Mouse (Mus musculus): ENCODE results near the gene Grk4.

DNA sequence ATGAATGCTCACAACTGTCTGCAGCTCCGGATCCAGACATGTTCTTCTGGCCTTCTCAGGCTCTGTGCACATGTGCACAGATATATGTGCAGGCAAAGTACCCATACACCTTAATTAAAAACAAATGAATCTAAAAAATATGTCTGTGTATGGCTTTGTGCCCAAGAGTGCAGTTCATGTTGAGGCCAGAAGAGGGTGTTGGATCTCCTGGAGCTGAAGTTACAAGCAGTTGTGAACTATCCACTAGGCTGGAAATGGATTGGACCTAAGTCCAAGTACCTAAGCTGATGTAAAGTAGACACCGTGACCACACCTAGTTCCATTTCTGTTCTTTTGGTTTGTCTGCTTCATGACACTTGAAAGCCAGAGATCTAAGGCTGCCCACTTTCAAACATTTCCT, 9.3 kb downstream of the Grk4 start:
- no peak for TF ChIP-seq FLI1 (IDR thresholded peaks at IDR 0.05; ENCODE audit: low read length)
- no peak for TF ChIP-seq GATA1 (IDR thresholded peaks at IDR 0.05; ENCODE audit: borderline replicate concordance, low read length)

All from megakaryocyte, embryonic 14.5 days (primary cell).